Comparison of ENCODE assay signal across 10 mouse cellular contexts in genomic region chr8:48690665-48691395, GRCm38 (mm10).
DNase-seq lines count a peak whose midpoint lies in the region; ATAC-seq lines count a peak whose summit lies in the region.
"Had no signal": no experiment of that assay in that cellular context is flagged by ENCODE, and none has a peak within 500 bp of the region (broad histone marks: within the 10 kb centered on the region; RNA-seq: fewer than 3 reads in every experiment).

No protein-coding gene starts in this region.

- H3K4me3 ChIP-seq in heart, embryonic 11.5 days (ENCODE audit: low read depth, low read length): no peak overlapping the region
- H3K4me3 ChIP-seq in heart, embryonic 16.5 days (ENCODE audit: low read length): no peak overlapping the region
- no peak overlapping the region for H3K4me3 ChIP-seq in neural tube, embryonic 13.5 days
- no peak overlapping the region for H3K4me3 ChIP-seq in midbrain, embryonic 10.5 days
- H3K4me3 ChIP-seq: erythroblast, embryonic 14.5 days had no signal

- no peak overlapping the region for H3K9ac ChIP-seq in heart, embryonic 11.5 days (ENCODE audit: low read depth, low read length)
- H3K9ac ChIP-seq in heart, embryonic 16.5 days (ENCODE audit: low read length): peak overlapping the region; percentile 35; the same call in 1 of the 2 replicates
- H3K9ac ChIP-seq in neural tube, embryonic 13.5 days: peak overlapping the region; percentile 18; the same call in 1 of the 2 replicates
- H3K9ac ChIP-seq: liver, embryonic 14.5 days had no signal

- peak; percentile 93 for DNase-seq in heart, adult 11 months
- DNase-seq in right cerebral cortex, postnatal 10 days (ENCODE audit: low spot score in 2 of 2): peak; percentile 51 to 58
- no peak for DNase-seq in right cerebral cortex, postnatal 36 days (ENCODE audit: low spot score in 2 of 2)
- DNase-seq in midbrain, embryonic 10.5 days (ENCODE audit: low spot score): no peak
- no peak for DNase-seq in c-Kit-positive CD71-positive TER-119-positive erythroid progenitor cells, embryonic 14.5 days (ENCODE audit: low spot score)

- H3K27me3 ChIP-seq in heart, embryonic 11.5 days (ENCODE audit: control insufficient read depth, insufficient read depth, low read length): no peaks in the 10 kb centered on the region
- no peaks in the 10 kb centered on the region for H3K27me3 ChIP-seq in heart, embryonic 16.5 days (ENCODE audit: control insufficient read depth, insufficient read depth, low read length)
- no peaks in the 10 kb centered on the region for H3K27me3 ChIP-seq in neural tube, embryonic 13.5 days
- H3K27me3 ChIP-seq in midbrain, embryonic 10.5 days (ENCODE audit: low read depth, poor library complexity, severe bottlenecking): no peaks in the 10 kb centered on the region

- H3K9me3 ChIP-seq in heart, embryonic 11.5 days (replicated peaks; ENCODE audit: control insufficient read depth, low read length): no peaks in the 10 kb centered on the region
- no peaks in the 10 kb centered on the region for H3K9me3 ChIP-seq in heart, embryonic 16.5 days (replicated peaks; ENCODE audit: control insufficient read depth, low read length)
- no peaks in the 10 kb centered on the region for H3K9me3 ChIP-seq in neural tube, embryonic 13.5 days
- H3K9me3 ChIP-seq in midbrain, embryonic 10.5 days (replicated peaks): no peaks in the 10 kb centered on the region

- H3K36me3 ChIP-seq in heart, embryonic 11.5 days (ENCODE audit: control insufficient read depth, insufficient read depth, low read length): no peaks in the 10 kb centered on the region
- H3K36me3 ChIP-seq in heart, embryonic 16.5 days (ENCODE audit: control insufficient read depth, insufficient read depth): no peaks in the 10 kb centered on the region
- no peaks in the 10 kb centered on the region for H3K36me3 ChIP-seq in neural tube, embryonic 13.5 days
- no peaks in the 10 kb centered on the region for H3K36me3 ChIP-seq in midbrain, embryonic 10.5 days

- peaks cover 9% of the 10 kb centered on the region for H3K4me1 ChIP-seq in heart, embryonic 11.5 days (ENCODE audit: control insufficient read depth, insufficient read depth, low read length)
- peaks cover 16% of the 10 kb centered on the region for H3K4me1 ChIP-seq in heart, embryonic 16.5 days (ENCODE audit: control insufficient read depth, insufficient read depth, low read length)
- H3K4me1 ChIP-seq in neural tube, embryonic 13.5 days (replicated peaks): peaks cover 32% of the 10 kb centered on the region
- peaks cover 8% of the 10 kb centered on the region for H3K4me1 ChIP-seq in midbrain, embryonic 10.5 days

- WGBS in heart, embryonic 11.5 days (ENCODE audit: insufficient replicate concordance): 74% methylated on average over 10 of the region's 10 CpGs
- 59% methylated on average over 10 of the region's 10 CpGs for WGBS in heart, embryonic 16.5 days
- WGBS in neural tube, embryonic 13.5 days: 55% methylated on average over 10 of the region's 10 CpGs
- WGBS in midbrain, embryonic 10.5 days: 83% methylated on average over 10 of the region's 10 CpGs

- ATAC-seq in heart, embryonic 11.5 days (replicated peaks; ENCODE audit: insufficient number of reproducible peaks, low FRiP score, low TSS enrichment): no peak
- ATAC-seq in heart, embryonic 16.5 days (replicated peaks; ENCODE audit: extremely low read depth, insufficient read depth, low FRiP score): peak; percentile 77
- ATAC-seq in neural tube, embryonic 13.5 days (ENCODE audit: low read depth): peak; percentile 45; the same call in 1 of the 2 replicates

- H3K4me2 ChIP-seq in heart, embryonic 11.5 days: no peak overlapping the region
- H3K4me2 ChIP-seq in heart, embryonic 16.5 days (ENCODE audit: low read depth, low read length): peak overlapping the region; percentile 2; the same call in 1 of the 2 replicates
- H3K4me2 ChIP-seq in neural tube, embryonic 13.5 days: no peak overlapping the region

- H3K27ac ChIP-seq in heart, embryonic 11.5 days (ENCODE audit: low read depth, low read length): no peak overlapping the region
- H3K27ac ChIP-seq in heart, embryonic 16.5 days (ENCODE audit: low read length): peak overlapping the region; percentile 70
- H3K27ac ChIP-seq in neural tube, embryonic 13.5 days (replicated peaks): peak overlapping the region; percentile 13; the same call in 1 of the 2 replicates
- no peak overlapping the region for H3K27ac ChIP-seq in midbrain, embryonic 10.5 days (replicated peaks)
- H3K27ac ChIP-seq: liver, embryonic 14.5 days had no signal

Comparison
In these comparisons a context has a peak if more than half of its experiments do, and no peak if none do; other contexts are left out.
1. DNase-seq: peak in heart, adult 11 months (single experiment) and right cerebral cortex, postnatal 10 days (2 of 2); none in right cerebral cortex, postnatal 36 days (0 of 2), midbrain, embryonic 10.5 days (single experiment) and c-Kit-positive CD71-positive TER-119-positive erythroid progenitor cells, embryonic 14.5 days (single experiment).
2. H3K27ac ChIP-seq: peak in heart, embryonic 16.5 days (single experiment) and neural tube, embryonic 13.5 days (single experiment); none in heart, embryonic 11.5 days (single experiment) and midbrain, embryonic 10.5 days (single experiment).